Mouse (Mus musculus): Measurements from ENCODE around the gene Msantd1.

GRCm38 (mm10) chr5:34909634-34910503 lies 2.1 kb downstream of the Msantd1 start:
- TF ChIP-seq CTCF (IDR thresholded peaks at IDR 0.05; ENCODE audit: low read depth) (no peak), EP300 (IDR thresholded peaks at IDR 0.05; ENCODE audit: low read depth) (no peak)

Data from heart, postnatal 0 days (tissue).